ENCODE assay signal across 11 mouse cellular contexts in the genomic region with DNA sequence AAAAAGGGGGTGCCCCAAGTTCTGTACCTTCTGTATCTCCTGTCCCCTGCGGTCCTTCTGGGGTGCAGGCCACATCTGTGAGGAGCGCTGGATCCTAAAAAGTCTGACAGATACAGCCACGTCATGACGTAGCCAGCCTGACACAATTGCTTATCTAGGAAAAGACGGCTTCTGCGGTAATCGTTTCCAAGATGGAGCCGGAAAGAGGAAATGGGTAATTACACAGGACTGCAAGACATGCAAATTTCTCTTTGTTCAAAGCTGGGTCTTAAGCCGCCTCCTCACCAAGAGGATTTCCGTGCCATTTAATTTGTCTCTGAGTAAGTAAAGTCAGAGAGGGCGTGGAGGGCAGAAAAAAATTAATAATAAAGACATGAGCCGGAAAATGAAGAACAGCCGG. TPM values are rescaled to one million over a fixed set of nuclear protein-coding genes. Genes with fewer than 3 reads are reported as not detected.
DNase-seq lines count a peak whose midpoint lies in the region; ATAC-seq and TF ChIP-seq lines count a peak whose summit lies in the region.
"Had no signal": no experiment of that assay in that cellular context is flagged by ENCODE, and none has a peak within 500 bp of the region (broad histone marks: within the 10 kb centered on the region; RNA-seq: fewer than 3 reads in every experiment).

No protein-coding gene starts in this region.

- TF ChIP-seq CTCF in kidney, adult 2 months (conservative IDR thresholded peaks at IDR 0.05; ENCODE audit: insufficient read depth, insufficient read length, low read depth, low read length) = no peak
- no peak for TF ChIP-seq CTCF in MEL (IDR thresholded peaks at IDR 0.05 in 2 of 3, conservative IDR thresholded peaks at IDR 0.05 in 1 of 3; ENCODE audit: control insufficient read depth in 1 of 3, insufficient read depth in 1 of 3, low read depth in 2 of 3, low read length in 3 of 3, poor library complexity in 1 of 3, severe bottlenecking in 1 of 3)
- TF ChIP-seq CTCF in gastrocnemius, adult 2 months (IDR thresholded peaks at IDR 0.05) = no peak

- no peak for ATAC-seq in liver, embryonic 12.5 days
- ATAC-seq in megakaryocyte-erythroid progenitor cell, adult 5-6 weeks (replicated peaks; ENCODE audit: low FRiP score, low TSS enrichment, poor library complexity, severe bottlenecking) = peak; percentile 91
- no peak for ATAC-seq in midbrain, embryonic 16.5 days

- H3K4me2 ChIP-seq in liver, embryonic 12.5 days = peak overlapping the region; percentile 10; the same call in 1 of the 2 replicates
- no peak overlapping the region for H3K4me2 ChIP-seq in midbrain, embryonic 16.5 days (ENCODE audit: low read length)
- H3K4me2 ChIP-seq: hindbrain, embryonic 15.5 days; limb, embryonic 15.5 days had no signal

- WGBS in kidney, adult 2 months = 60% methylated on average over 13 of the region's 13 CpGs
- WGBS in liver, embryonic 12.5 days (ENCODE audit: insufficient replicate concordance) = 45% methylated on average over 13 of the region's 13 CpGs
- 74% methylated on average over 13 of the region's 13 CpGs for WGBS in midbrain, embryonic 16.5 days

- no peaks in the 10 kb centered on the region for H3K9me3 ChIP-seq in MEL (replicated peaks; ENCODE audit: insufficient read depth, low read length)
- H3K9me3 ChIP-seq in liver, embryonic 12.5 days (replicated peaks) = no peaks in the 10 kb centered on the region
- no peaks in the 10 kb centered on the region for H3K9me3 ChIP-seq in midbrain, embryonic 16.5 days (replicated peaks; ENCODE audit: control insufficient read depth, low read length, poor library complexity, severe bottlenecking)
- H3K9me3 ChIP-seq: G1E; hindbrain, embryonic 15.5 days; limb, embryonic 15.5 days had no signal

- no peaks in the 10 kb centered on the region for H3K36me3 ChIP-seq in kidney, adult 2 months (ENCODE audit: control insufficient read depth, insufficient read depth, low read length)
- no peaks in the 10 kb centered on the region; a peak in 1 of 4 replicates for H3K36me3 ChIP-seq in MEL (ENCODE audit: control insufficient read depth in 1 of 2, insufficient read depth in 2 of 2, low read length in 2 of 2)
- no peaks in the 10 kb centered on the region for H3K36me3 ChIP-seq in liver, embryonic 12.5 days
- no peaks in the 10 kb centered on the region for H3K36me3 ChIP-seq in midbrain, embryonic 16.5 days (ENCODE audit: control insufficient read depth, insufficient read depth, low read length)
- H3K36me3 ChIP-seq: G1E; hindbrain, embryonic 15.5 days; limb, embryonic 15.5 days had no signal

- no peak; a peak in 1 of 4 replicates for TF ChIP-seq EP300 in MEL (IDR thresholded peaks at IDR 0.05; ENCODE audit: low read depth in 1 of 2, low read length in 2 of 2)

- no peak for TF ChIP-seq RAD21 in MEL (IDR thresholded peaks at IDR 0.05; ENCODE audit: low read depth, low read length)

- no peak overlapping the region for H3K9ac ChIP-seq in MEL (ENCODE audit: control insufficient read depth, low read depth, low read length, poor library complexity, severe bottlenecking)
- no peak overlapping the region for H3K9ac ChIP-seq in liver, embryonic 12.5 days
- no peak overlapping the region for H3K9ac ChIP-seq in midbrain, embryonic 16.5 days (ENCODE audit: low read depth, low read length)
- H3K9ac ChIP-seq: hindbrain, embryonic 15.5 days; limb, embryonic 15.5 days had no signal

- peak; percentile 14 for DNase-seq in kidney, adult 2 months
- no peak for DNase-seq in kidney, adult 18-20 months
- DNase-seq in MEL (ENCODE audit: low read depth, low spot score) = peak; percentile 62
- no peak for DNase-seq in gastrocnemius, adult 2 months
- no peak for DNase-seq in embryo, embryonic 9.5 days (ENCODE audit: extremely low spot score)

- no peaks in the 10 kb centered on the region for H3K79me2 ChIP-seq in MEL (ENCODE audit: control insufficient read depth, insufficient read depth, low read length, poor library complexity)

- intact Hi-C loops in gastrocnemius, adult 2 months (cut with DNase I) = no loop called here

- H3K4me1 ChIP-seq in kidney, adult 2 months (ENCODE audit: control insufficient read depth, insufficient read depth, low read length) = no peaks in the 10 kb centered on the region
- peaks cover 0 to 2% of the 10 kb centered on the region in 2 experiments; a peak in 1 of 4 replicates for H3K4me1 ChIP-seq in MEL (ENCODE audit: control insufficient read depth in 1 of 2, insufficient read depth in 2 of 2, low read length in 2 of 2)
- H3K4me1 ChIP-seq in liver, embryonic 12.5 days = no peaks in the 10 kb centered on the region
- no peaks in the 10 kb centered on the region for H3K4me1 ChIP-seq in midbrain, embryonic 16.5 days (ENCODE audit: control insufficient read depth, insufficient read depth, low read length)
- H3K4me1 ChIP-seq: hindbrain, embryonic 15.5 days; limb, embryonic 15.5 days had no signal

- no peak overlapping the region for H3K27ac ChIP-seq in kidney, adult 2 months (ENCODE audit: insufficient read depth, low read depth, low read length)
- H3K27ac ChIP-seq in MEL (ENCODE audit: control insufficient read depth, low read depth, low read length) = no peak overlapping the region
- H3K27ac ChIP-seq in liver, embryonic 12.5 days = no peak overlapping the region
- H3K27ac ChIP-seq in gastrocnemius, adult 2 months = no peak overlapping the region
- H3K27ac ChIP-seq in midbrain, embryonic 16.5 days (ENCODE audit: low read length) = no peak overlapping the region
- H3K27ac ChIP-seq: hindbrain, embryonic 15.5 days; limb, embryonic 15.5 days had no signal

- no peaks in the 10 kb centered on the region for H3K27me3 ChIP-seq in kidney, adult 2 months (replicated peaks; ENCODE audit: control insufficient read depth, insufficient read depth, low read length)
- no peaks in the 10 kb centered on the region for H3K27me3 ChIP-seq in MEL (ENCODE audit: control insufficient read depth in 1 of 2, insufficient read depth in 2 of 2, low read length in 2 of 2)
- peaks cover 14% of the 10 kb centered on the region; the same call in 1 of the 2 replicates for H3K27me3 ChIP-seq in liver, embryonic 12.5 days (replicated peaks)
- no peaks in the 10 kb centered on the region for H3K27me3 ChIP-seq in midbrain, embryonic 16.5 days (ENCODE audit: control insufficient read depth, insufficient read depth, low read depth, low read length)
- H3K27me3 ChIP-seq: hindbrain, embryonic 15.5 days; limb, embryonic 15.5 days had no signal

- no peak overlapping the region for H3K4me3 ChIP-seq in kidney, adult 2 months (ENCODE audit: insufficient read depth, low read depth, low read length)
- H3K4me3 ChIP-seq in MEL (ENCODE audit: control insufficient read depth in 1 of 2, insufficient read depth in 1 of 2, low read depth in 2 of 2, low read length in 2 of 2) = no peak overlapping the region; a peak in 1 of 4 replicates
- no peak overlapping the region for H3K4me3 ChIP-seq in liver, embryonic 12.5 days
- H3K4me3 ChIP-seq in gastrocnemius, adult 2 months = no peak overlapping the region
- H3K4me3 ChIP-seq in midbrain, embryonic 16.5 days (ENCODE audit: low read depth, low read length) = no peak overlapping the region
- H3K4me3 ChIP-seq: hindbrain, embryonic 15.5 days; limb, embryonic 15.5 days had no signal

- TF ChIP-seq POLR2A in kidney, adult 2 months (IDR thresholded peaks at IDR 0.05; ENCODE audit: low read depth, low read length) = no peak
- TF ChIP-seq POLR2A in MEL (IDR thresholded peaks at IDR 0.05; ENCODE audit: control insufficient read depth in 1 of 2, insufficient read depth in 1 of 2, low read depth in 1 of 2, low read length in 2 of 2, poor library complexity in 1 of 2) = no peak

TF ChIP-seq in MEL, 35 proteins besides CTCF, POLR2A, EP300 and RAD21:
- TF ChIP-seq ETS1 (IDR thresholded peaks at IDR 0.05; ENCODE audit: low read depth, low read length) = peak; percentile 76
- no peak for TF ChIP-seq E2F4 (IDR thresholded peaks at IDR 0.05; ENCODE audit: borderline replicate concordance, low read depth, low read length)
- 0 out of 2 replicates have a peak, but pooled peaks have one; percentile 10 for TF ChIP-seq TCF12 (IDR thresholded peaks at IDR 0.05; ENCODE audit: low read depth, low read length)
- TF ChIP-seq JUND (IDR thresholded peaks at IDR 0.05; ENCODE audit: low read depth, low read length) = no peak
- TF ChIP-seq MYB (IDR thresholded peaks at IDR 0.05; ENCODE audit: low read depth, low read length) = no peak
- TF ChIP-seq GATA1 (IDR thresholded peaks at IDR 0.05; ENCODE audit: low read depth, low read length) = no peak
- TF ChIP-seq MEF2A (IDR thresholded peaks at IDR 0.05; ENCODE audit: extremely low read depth, insufficient replicate concordance, low read depth, low read length, poor library complexity, severe bottlenecking) = no peak
- no peak for TF ChIP-seq USF2 (IDR thresholded peaks at IDR 0.05; ENCODE audit: borderline replicate concordance in 1 of 2, insufficient read depth in 1 of 2, low read depth in 1 of 2, low read length in 2 of 2)
- no peak for TF ChIP-seq NRF1 (IDR thresholded peaks at IDR 0.05; ENCODE audit: insufficient read depth, low read depth, low read length, poor library complexity, severe bottlenecking)
- no peak for TF ChIP-seq CHD2 (IDR thresholded peaks at IDR 0.05; ENCODE audit: low read length)
- TF ChIP-seq RCOR1 (IDR thresholded peaks at IDR 0.05; ENCODE audit: low read depth, low read length) = no peak

RNA-seq across cellular contexts. Expression of gene Gtf3a, which starts 51.5 kb away (rescaled TPM):
- 52.3 and 68.0 TPM in 2 replicates for polyA plus RNA-seq in kidney, adult 2 months (2012; rRNA removed)
- 173 and 177 TPM in 2 replicates for total RNA-seq in MEL (2012; rRNA removed)
- polyA plus RNA-seq in MEL (2012; ENCODE audit: insufficient read depth in 1 of 2, insufficient read length in 2 of 2, low read depth in 1 of 2, low replicate concordance in 2 of 2, missing spikeins in 1 of 2) = 100 to 1,000 TPM in 1 of 2 experiments, not detected in 1; 204 TPM
- polyA plus RNA-seq in liver, embryonic 12.5 days (2016; fragmentation: Nextera tagmentation; extraction: Ambion mirVana) = 95.1 and 95.7 TPM in 2 replicates
- 70.1 and 96.8 TPM in 2 replicates for total RNA-seq in megakaryocyte-erythroid progenitor cell, adult 5-6 weeks (2014; fragmentation: Nextera tagmentation)
- 144 and 151 TPM in 2 replicates for total RNA-seq in megakaryocyte-erythroid progenitor cell, adult 5-6 weeks (2017)
- total RNA-seq in gastrocnemius, adult 2 months (2021) = 10 to 100 TPM; 25.7 to 31.9 TPM
- 112 and 116 TPM in 2 replicates for polyA plus RNA-seq in midbrain, embryonic 16.5 days (2015; fragmentation: Nextera tagmentation; extraction: Ambion mirVana)

RNA-seq across cellular contexts. Expression of gene Rasl11a, which starts 52.1 kb away (rescaled TPM):
- 17.4 and 20.2 TPM in 2 replicates for polyA plus RNA-seq in kidney, adult 2 months (2012; rRNA removed)
- 1.1 and 1.7 TPM in 2 replicates for total RNA-seq in MEL (2012; rRNA removed)
- polyA plus RNA-seq in MEL (2012; ENCODE audit: insufficient read depth in 1 of 2, insufficient read length in 2 of 2, low read depth in 1 of 2, low replicate concordance in 2 of 2, missing spikeins in 1 of 2) = 1 to 10 TPM in 1 of 2 experiments, not detected in 1; 2.3 TPM
- 3.2 and 3.8 TPM in 2 replicates for polyA plus RNA-seq in liver, embryonic 12.5 days (2016; fragmentation: Nextera tagmentation; extraction: Ambion mirVana)
- not detected in 2 replicates for total RNA-seq in megakaryocyte-erythroid progenitor cell, adult 5-6 weeks (2014; fragmentation: Nextera tagmentation)
- 3.7 TPM in 1 of 2 replicates, not detected in the other for total RNA-seq in megakaryocyte-erythroid progenitor cell, adult 5-6 weeks (2017)
- total RNA-seq in gastrocnemius, adult 2 months (2021) = 1 to 10 TPM; 1.7 to 2.0 TPM
- 10.2 and 10.8 TPM in 2 replicates for polyA plus RNA-seq in midbrain, embryonic 16.5 days (2015; fragmentation: Nextera tagmentation; extraction: Ambion mirVana)

Comparison
In these comparisons a context has a peak if more than half of its experiments do, and no peak if none do; other contexts are left out.
1. DNase-seq: peak in kidney, adult 2 months (single experiment) and MEL (single experiment); none in kidney, adult 18-20 months (single experiment), gastrocnemius, adult 2 months (single experiment) and embryo, embryonic 9.5 days (single experiment).